Mouse (Mus musculus) CD4-positive naive resting alpha-beta T cell, adult 57 days (primary cell): ENCODE results near the gene Mmab. TPM values are rescaled to one million over a fixed set of nuclear protein-coding genes. Genes with fewer than 3 reads are reported as not detected.

Experiments
- total RNA-seq: library from RNA; stranded (reverse); gene quantifications from one replicate; pipeline ENCODE4 v1.2.4, GENCODE M21; 2023

Gene Mmab
- 8.6 TPM for total RNA-seq

DNA sequence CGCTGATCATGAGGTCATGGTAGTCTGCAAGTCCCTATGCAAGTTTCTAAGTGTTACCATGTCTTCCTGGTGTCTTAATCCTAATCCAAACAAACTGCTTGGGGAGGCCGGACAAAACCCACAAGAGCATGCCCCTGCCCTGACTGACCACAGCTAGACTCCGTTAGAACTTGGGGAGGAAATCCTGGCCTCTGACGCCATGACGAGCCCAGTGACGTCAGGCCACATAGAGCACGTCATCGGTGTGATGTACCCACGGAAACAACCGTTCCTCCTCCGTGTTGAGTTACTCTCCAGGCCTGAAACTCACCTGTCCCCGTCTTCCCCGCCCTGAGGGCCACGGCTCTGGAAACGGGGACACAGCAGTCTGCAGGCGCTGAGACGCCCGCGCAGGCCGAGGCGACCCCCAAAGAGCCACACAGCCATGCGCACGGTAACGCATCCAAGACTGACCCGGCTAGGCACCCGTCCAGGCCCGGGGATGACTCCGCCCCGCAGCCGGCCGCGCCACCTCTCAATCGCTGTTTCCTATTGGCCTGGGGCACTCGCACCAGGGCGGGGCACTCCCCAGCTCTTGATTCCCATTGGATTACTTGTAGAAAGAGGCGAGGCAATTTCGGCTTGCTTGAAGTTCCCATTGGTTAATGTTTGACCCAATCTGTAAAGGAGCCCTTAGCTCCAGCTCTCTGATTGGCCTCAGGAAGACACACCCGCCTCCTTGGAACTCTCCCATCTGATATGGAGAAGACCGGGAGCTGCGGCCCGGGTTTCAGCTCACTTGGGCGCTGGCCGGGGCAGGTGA is at the start of gene Mmab, which contains the start of gene Mvk:
Gene Mmab (minus strand): TSS at position 495 of the 802 bp plus-strand sequence.
Gene Mvk (plus strand): TSS at position 704 of the 802 bp plus-strand sequence.

Other genes starting within 250 kb of the Mmab start
- not detected for gene Foxn4, start 170.3 kb downstream of the Mmab start, total RNA-seq
- gene Myo1h, start 154.9 kb downstream of the Mmab start, total RNA-seq: 14.2 TPM
- 110 TPM for gene Kctd10, start 63.6 kb downstream of the Mmab start, total RNA-seq
- 62.7 TPM for gene Ube3b, start 63.5 kb downstream of the Mmab start, total RNA-seq
- 21.2 TPM for gene Mvk, start 209 bp upstream of the Mmab start, total RNA-seq
- gene Fam222a, start 124.0 kb upstream of the Mmab start, total RNA-seq: 10.4 TPM
- 1.6 TPM for gene Trpv4, start 214.4 kb upstream of the Mmab start, total RNA-seq
- gene Gltp, start 246.9 kb upstream of the Mmab start, total RNA-seq: 126 TPM